Mouse (Mus musculus): ENCODE data around the gene Nipsnap1.

DNA sequence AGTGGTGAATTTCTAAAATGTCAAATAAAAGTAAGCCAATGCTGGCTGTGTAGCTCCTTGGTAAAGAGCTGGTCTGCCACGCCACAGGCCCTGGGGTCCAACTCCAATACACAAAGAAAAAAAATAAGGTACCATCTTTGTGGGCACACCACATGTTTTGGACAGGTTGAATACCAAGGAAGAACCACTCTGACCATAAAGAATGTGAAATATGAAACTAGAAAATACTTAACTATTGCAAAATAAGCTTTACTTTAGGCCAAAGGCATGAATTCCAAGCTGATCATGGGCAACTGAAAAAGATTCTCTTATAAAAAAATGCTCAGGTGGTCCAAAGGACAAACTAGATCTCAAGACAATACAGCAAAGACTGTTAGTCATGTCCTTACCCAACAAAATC is 35.5 kb upstream of the Nipsnap1 start:
- TF ChIP-seq POLR2A (IDR thresholded peaks at IDR 0.05; ENCODE audit: low read depth, low read length) (no peak), CTCF (conservative IDR thresholded peaks at IDR 0.05; ENCODE audit: insufficient read depth, insufficient read length, low read depth, low read length) (no peak)
